Mouse (Mus musculus) hematopoietic stem cell, adult 5-6 weeks (primary cell): ENCODE measurements at regions not wholly inside any gene's neighbourhood (a gene's known extent, or its start where the extent isn't known, plus 50 kb on each side); places are given as distances from the start of the nearest gene placed in this dataset.

Experiments
- ATAC-seq, 2 experiments: fragments of 125-278 bp in 1 of 2; replicated peaks in 1 of 2; 2 replicates each; pipeline ENCODE4 v1.8.0; 2016 to 2017; ENCODE audit warnings: inconsistent platforms in 2 of 2, mild to moderate bottlenecking in 2 of 2, moderate number of reproducible peaks in 2 of 2, low read depth in 1 of 2, moderate TSS enrichment in 1 of 2; ENCODE audit not compliant: low FRiP score in 2 of 2, poor library complexity in 2 of 2, severe bottlenecking in 2 of 2, insufficient read depth in 1 of 2, low TSS enrichment in 1 of 2

- no peak for ATAC-seq
These were observed 82.4 kb upstream of the Unc93a2 start for GRCm38 (mm10) chr17:7467638-7468037.

GRCm38 (mm10) chr17:7464901-7465300 lies 79.6 kb upstream of the Unc93a2 start:
- no peak for ATAC-seq

- ATAC-seq, result no peak
These were observed 75.9 kb upstream of the Unc93a2 start for GRCm38 (mm10) chr17:7461164-7461563.

- ATAC-seq, result no peak
These were observed 71.7 kb upstream of the Unc93a2 start for GRCm38 (mm10) chr17:7456939-7457338.

DNA sequence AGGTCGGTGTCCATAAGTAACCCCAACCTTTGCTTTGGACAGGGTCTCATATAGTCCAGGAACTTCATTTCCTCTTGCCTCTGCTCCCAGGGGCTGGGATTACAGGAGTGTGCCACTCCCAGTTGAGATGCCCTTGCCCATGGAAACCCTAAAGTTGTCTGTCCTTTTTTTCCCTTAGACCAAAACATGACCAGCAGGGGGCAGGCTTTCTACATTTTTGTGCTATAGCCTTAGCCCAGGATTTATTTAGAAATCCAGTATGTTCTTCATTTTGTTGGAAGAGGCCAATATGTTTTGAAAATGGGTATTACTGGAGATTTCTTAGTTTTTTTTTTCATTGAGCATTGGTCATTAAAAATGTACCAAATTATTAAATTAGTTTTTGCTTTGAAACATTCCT lies 58.6 kb upstream of the Unc93a2 start:
- peak in 1 of 2 experiments; percentile 49; a peak in 1 of 4 replicates for ATAC-seq

DNA sequence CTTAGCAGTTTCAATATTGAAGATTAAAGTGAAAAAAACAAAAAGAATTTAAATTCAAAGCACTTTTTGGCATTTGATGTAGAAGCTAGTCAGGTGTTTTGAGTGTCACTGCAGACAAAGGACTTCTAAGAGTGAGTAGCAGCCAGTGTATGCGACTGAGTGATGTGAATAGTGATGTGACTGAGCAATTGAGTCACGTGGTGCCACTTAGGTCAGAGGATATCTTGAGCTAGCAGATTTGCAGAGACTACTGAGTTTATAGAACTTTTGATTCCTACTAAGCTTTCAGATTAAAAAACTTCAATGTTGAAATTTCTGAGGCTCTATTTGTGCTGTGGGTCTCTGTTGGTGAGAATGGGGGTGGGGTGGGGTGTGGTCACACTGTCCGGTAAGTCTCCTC lies 49.8 kb upstream of the Unc93a2 start:
- no peak for ATAC-seq
